Mouse (Mus musculus) forelimb bud, embryonic 11.5 days (tissue): Measurements from ENCODE around the gene Uroc1.
A peak's percentile ranks its signal among the peaks of the same experiment; 100 is the strongest.

Source experiments
- DNase-seq: peaks from one replicate; pipeline ENCODE4 v3.0.0-alpha.2; 2012; ENCODE audit warnings: low read depth, low spot score

The Uroc1 gene

DNA sequence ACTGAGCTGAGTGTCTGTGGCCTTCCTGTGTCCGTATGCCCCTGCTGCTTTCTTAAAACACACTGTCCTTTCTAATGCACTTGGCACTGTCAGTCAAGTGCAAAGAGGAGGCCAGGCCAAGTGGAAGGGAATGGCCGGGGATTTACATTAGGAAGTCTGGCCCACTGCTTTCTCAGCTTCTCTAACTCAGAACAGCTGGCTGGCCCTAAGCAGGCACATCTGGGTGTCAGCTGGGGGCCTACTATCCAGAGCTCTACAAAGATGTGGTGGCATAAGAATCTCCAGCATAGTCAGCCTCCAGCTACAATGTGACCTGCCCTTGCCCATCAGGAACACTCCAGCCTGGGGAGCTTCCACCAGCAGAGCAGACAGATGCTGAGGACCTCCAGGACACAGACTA is 16.9 kb downstream of the Uroc1 start:
- no peak for DNase-seq

DNA sequence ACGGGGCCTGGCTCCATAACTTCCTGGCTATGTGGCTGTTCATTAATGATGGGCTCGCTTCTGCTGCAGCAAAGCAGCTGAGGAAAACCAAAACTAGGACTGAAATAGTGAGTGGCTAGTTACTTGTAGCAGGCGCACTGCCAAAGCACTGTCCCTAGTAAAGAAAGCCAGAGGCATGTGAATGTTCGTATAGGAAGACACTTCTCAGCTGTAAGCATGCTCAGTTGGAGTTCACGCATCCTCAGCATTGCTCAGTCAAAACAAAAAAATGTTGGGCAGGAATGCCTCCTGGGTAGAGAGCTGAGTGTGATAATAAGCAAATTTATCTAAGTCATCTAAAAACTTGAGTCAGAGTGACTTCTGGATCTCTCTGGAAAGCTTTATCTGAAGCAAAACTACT is 25.1 kb downstream of the Uroc1 start:
- DNase-seq, result no peak

DNA sequence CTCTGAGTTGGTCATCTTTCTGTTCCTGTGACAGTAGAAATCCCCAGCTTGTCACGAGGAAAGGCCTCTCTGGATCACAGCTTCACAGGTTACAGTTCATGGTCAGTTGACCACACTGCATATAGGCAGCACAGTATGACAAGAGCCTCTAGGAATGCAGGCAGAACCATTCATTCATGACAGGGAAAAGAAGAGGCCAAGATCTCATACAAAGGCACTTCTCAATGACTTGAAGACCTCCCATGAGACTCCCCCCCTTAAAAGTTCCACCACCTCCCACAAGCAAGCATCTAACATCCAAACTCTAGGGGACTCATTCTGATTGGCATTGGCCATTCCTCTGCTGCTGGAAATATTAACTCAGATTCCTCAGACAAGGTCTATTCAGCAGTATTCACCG is 26.4 kb downstream of the Uroc1 start:
- no peak for DNase-seq

DNA sequence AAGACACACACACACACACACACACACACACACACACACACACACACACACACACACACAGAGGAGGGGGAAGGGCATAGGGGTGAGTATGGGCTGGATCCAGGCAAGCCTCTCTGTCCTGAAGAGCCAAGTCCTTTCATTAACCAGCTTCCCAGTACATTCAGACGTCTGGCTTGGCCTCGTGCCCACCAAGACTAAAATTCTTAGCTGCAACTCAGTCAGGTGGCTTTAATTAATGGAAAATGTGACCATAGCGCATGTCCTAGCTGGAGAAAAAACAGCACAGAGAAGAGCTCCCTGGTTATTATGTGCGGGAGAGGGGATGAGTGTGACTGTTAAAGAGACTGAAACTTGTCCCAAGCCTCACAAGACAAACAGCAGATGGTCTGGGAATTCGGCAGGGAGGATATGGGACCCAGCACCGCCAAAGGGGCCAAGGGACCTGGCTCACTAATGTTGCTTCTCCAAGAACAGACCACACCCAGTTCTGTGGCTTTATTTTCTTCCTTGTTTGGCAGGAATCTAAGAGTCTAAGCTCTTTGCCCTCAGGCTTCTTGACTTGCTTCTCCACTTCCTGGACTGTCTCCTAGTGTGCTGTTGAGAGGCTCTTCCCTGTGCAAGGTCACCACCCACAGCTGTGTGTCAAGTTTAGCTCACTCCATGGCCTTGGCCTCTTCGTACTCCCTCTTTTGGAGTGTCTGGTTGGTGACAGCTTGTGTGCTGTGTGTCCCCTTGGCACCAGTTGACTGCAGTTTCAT is 27.1 kb downstream of the Uroc1 start:
- DNase-seq, result peak; percentile 67

DNA sequence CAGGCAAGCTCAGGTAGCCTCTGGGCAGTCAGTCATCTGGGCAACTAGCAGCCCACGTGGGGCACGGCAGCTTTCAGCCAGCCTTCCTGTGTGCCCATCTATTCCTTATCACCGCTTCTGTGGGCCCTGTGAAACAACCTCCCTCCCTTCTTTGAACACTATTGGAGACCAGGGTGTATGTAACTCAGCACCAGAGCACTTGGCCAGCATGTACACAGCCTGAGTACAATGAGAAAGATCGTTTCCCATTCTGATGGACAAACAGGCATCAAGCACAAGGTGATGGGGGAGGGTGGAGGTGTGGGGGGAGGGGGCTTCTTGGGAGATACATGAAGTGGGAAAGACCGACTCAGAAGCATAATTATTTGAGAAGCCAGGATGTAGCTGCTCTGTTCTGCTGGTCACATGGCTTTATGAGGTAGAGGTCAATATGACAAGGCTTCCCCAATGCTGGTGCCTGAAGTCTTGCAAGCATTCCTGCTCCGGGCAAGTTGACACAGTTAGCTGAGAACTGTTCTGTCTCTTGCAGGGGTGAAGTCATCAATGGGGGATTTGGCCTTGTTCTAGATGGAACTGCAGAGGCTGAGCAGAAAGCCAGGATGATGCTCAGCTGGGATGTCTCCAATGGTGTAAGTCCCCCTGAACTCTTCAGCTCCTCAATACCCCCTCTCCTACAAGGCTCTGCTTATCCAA is 28.0 kb downstream of the Uroc1 start:
- no peak for DNase-seq

DNA sequence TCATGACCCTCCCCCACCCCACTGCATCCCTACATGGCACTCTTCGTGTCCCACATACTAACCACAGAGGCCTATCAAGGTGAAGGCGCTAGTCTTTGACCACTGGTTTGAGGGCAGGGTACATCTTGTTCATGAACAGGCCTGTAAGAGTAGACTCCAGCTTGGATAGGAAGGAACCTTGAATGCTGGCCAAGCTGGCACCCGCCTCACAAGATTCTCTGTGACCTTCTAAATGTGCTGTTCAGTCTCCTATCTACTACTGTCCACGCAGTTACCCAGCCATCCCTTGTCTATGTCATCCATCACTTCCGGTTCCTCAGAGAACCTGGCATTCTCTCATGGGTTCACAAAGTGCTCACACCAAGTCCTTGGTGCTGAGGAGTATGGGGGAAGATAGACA is 30.2 kb downstream of the Uroc1 start:
- DNase-seq, result no peak

DNA sequence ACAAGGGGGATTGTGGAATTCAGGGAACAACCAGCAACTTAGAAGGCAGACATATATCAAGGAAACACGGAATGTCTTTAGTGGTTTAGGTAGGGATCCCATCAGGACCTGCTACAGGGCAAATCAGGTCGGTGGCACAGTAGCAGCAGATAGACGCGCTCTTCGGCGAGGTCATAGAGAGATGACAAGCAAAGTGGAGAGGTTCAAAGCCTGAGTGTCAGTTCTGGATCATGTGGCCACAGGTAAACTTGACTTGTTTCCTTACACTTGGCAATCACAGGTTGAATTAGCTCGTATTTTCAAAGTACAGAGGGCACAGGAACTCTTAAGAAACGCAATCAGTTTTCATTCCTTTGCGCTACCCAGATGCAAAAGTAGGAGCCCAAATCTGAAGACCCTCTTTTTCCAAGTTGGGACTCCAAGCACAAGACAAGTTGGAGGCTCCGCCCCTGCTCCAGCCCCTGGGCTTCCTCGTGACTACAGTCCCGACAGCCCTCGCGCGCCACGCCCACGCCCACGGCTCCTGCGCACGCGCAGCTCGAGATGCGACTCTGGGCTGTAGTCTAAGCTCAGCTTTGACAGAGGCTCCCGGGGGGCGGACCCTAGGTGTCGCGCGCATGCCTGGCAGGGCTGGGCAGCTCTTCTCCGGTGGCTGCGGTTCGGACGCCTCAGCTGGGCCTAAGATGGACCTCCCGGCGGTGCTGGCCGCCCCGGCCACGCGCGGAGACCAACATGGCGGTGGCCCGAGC is 36.1 kb downstream of the Uroc1 start, which contains the start of gene Zxdc:
Gene Zxdc (plus strand): TSS at position 517 of the 749 bp plus-strand sequence.
- peak; percentile 94 for DNase-seq

DNA sequence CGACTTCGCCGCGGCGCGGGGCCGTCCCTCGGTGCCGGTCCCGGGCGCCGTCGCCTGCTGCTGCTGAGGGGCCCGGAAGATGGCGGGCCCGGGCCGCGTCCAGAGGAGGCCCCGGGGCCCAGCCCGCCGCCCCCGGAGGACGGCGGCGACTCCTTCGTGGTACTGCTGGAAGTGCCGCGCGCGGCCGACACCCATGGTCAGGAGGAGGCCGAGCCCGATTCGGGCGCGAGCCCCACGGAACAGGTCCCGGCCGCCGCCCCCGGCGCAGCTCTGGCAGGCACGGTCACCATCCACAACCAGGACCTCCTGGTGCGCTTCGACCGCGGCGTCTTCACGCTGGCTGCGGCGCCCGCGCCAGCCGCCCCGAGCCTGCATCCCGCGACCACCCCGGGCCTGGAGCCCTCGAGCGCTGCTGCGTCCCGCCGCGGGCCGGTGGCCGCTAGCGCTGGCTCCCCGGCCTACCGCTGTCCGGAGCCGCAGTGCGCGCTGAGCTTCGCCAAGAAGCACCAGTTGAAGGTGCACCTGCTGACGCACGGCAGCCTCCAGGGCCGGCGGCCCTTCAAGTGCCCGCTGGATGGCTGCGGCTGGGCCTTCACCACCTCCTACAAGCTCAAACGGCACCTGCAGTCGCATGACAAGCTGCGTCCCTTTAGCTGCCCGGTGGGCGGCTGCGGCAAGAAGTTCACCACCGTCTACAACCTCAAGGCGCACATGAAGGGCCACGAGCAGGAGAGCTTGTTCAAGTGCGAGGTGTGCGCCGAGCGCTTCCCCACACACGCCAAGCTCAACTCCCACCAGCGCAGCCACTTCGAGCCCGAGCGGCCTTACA is 36.9 kb downstream of the Uroc1 start:
- DNase-seq, result peak; percentile 25

DNA sequence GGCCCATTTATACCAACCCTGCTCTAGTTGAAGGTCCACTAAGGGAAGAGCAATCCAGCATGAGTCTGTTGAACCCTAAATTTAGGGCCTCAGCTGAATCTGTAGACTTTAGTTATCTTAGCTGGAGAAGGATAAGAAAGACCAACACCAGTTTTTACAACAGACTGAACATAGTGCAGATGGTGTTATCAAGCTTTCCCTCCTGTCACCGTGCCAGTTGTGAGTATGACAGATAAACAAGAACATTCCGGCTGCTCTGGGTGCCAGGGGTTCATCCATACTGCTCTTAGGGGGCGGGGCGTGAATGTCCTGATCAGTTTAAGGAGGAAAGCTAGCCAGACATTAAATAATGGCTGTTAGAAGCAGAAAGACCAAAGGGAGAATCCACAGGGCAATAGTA is 41.6 kb downstream of the Uroc1 start:
- DNase-seq, result no peak

DNA sequence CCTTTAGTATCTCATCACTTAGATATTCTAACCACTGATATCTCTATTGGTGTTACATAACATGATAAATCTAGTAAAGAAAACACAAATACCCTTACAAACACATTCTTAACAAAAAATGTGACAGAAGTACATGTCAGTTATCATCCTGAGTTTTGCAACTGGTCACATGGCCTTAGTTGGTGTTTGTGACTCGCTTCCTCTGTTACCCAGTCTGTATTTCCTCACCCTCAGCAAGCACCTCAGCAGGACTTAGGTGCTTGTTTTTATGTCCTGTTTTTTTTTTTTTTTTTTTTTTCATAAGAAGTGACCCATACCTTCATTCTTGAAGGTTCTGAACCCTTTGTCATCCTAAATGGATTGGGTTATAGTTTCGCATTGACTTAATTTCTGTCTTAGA is 44.6 kb downstream of the Uroc1 start:
- DNase-seq, result no peak

DNA sequence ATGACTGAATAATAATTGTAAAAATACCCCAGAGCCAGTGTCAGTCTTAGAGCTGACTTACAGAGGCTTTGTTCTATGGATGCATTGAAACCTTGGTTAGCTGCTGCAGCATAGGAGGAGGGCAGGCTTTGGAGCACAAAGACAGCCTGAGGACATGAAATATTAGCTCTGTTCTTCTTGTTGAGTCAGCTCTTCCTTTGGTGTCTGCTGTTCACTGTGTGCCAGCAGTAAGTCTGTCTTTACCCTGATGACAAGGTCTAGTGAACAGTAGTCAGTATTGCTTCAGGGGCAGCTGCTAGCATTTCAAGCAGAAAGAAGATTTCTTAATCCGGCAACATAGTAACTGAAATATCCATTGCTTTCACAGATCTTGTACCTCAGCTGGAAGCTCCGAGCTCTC is 48.4 kb downstream of the Uroc1 start:
- DNase-seq, result no peak

DNA sequence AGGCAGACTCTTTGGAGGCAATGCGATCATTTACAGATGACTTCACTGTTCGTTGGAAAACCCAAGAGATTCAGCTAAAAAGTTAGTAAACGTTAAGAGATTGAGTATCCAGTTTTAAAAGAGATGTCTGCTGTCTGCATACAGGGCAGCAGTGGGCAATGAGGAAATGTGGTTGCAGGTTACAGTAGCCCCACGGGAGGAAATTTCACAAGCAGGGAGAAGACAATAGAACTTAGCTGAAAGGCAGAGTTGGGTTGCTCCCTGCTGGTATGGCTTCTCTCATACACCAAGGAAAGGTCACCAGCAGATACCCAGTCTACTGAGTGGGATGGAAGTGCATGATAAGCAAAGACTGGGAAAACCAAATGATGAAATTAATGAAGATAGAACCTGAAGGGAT is 57.5 kb downstream of the Uroc1 start:
- no peak for DNase-seq

DNA sequence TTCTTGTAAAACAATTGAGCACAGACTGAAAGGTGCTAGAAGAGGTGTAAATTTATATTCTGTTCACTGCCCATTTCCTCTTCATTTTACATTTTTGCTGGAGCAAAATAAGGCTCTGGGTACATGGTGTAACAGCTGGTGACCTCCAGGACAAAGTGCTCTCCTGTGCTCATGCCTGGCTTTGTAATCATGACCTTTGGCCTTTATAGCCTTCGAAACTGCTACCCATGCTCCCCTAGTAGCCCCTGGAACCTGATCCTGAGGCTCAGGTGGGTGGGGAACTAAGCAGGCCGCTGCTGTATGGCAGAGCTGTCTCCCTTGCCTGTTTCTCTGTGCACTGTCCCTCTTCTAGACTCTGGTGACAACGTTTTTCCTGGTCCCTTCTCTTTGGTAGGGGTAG is 60.9 kb downstream of the Uroc1 start:
- DNase-seq, result no peak

DNA sequence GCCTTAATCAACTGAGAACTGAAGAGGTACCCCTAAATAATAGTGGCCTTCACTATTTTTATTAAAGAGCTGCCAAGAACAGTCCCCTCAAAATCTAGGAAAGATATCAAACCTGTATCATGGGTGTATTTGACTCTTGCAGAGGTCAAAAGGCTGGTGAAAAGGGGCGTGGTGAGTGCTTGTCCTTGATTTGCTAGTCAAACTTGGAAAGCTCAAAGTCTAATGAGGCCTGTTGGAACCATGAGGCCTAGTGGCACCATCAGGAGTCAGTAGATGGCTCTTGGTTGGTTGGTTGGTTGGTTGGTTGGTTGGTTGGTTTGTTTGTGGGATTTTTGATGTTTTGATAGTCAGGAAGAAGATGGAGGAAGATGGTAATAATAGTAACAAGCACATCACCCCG is 62.7 kb downstream of the Uroc1 start:
- DNase-seq, result no peak

DNA sequence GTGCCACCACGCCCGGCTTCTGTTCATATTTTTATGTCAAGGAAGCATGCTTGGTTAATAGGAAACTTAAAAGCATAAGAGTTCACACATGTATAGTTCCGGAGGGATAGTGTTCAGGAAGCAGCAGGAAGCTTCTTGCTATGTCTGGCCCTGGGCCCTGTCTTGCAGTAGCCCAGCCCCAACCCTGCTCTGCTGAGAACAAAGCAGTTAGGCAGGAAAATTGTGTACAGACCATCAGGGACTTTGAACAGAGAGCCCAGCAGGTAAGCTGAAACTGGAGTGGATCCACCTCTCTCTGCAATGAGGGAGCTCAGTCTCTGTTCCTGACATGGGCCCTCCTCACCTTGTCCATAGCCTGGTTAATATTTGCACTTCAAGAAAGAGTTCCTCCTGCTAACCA is 64.2 kb downstream of the Uroc1 start:
- no peak for DNase-seq

DNA sequence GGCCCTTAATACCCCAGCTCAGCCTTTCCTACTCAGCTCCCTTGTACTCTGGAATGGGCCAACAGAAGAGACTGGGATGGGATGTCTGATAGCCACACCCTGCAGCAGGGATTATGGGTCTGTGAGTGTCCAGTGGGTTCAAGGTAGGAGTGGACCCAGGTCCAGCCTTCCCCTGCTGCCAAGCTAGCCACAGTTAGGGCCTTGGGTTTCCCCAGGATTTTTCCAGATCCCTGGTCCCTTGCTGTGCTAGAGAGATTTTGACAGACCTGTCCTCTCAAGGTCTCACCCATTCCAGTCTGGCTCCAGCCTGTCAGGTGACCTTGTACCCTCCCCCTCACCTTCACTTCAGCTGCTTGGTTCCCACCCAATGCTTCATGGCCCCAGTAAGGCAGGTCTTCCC is 75.5 kb downstream of the Uroc1 start:
- no peak for DNase-seq

DNA sequence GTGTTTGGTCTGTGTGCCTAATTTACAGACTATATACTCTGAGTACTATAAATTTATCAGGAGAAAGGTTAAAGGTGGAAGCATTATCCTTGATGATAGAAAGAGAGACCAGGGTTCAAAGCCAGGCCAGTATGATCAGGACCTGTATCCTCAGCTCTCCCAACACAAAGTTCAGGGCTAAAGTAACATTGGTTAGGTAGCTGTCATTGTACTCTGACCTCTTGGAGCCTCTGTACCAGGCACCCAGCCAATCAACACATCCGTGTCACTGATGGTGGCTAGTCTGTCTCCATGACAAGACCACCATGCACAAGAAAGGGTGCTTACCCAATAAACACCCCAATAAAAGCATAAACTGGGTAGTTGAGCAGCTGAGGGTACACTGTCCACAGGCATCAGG is 77.9 kb downstream of the Uroc1 start:
- DNase-seq, result no peak

DNA sequence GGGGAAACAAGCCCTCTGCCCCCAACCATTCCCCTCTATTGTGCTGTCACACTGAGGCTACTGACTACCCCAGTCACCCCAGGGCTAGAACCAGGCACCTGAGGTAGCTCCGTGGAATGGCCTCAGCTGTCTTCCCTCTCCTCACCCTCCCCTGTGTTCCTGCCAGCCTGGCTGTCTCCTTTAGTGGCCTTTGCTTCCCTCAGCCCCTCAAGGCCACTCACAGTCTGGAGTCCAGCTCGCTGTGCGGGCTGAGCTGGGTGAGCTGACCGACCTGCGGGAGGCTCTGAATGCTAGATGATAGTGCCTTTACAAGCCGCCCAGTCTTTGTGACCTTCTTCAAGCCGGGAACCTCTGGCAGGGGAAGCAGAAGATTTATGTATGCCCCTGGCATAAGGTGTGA is 78.8 kb downstream of the Uroc1 start:
- DNase-seq, result no peak
